Mouse (Mus musculus) urinary bladder, postnatal 25 days (tissue): ENCODE results near the gene Sytl5.

Experiments
- DNase-seq: peaks from one replicate; pipeline ENCODE4 v3.0.0; 2022; ENCODE audit warnings: low spot score

Gene Sytl5

DNA sequence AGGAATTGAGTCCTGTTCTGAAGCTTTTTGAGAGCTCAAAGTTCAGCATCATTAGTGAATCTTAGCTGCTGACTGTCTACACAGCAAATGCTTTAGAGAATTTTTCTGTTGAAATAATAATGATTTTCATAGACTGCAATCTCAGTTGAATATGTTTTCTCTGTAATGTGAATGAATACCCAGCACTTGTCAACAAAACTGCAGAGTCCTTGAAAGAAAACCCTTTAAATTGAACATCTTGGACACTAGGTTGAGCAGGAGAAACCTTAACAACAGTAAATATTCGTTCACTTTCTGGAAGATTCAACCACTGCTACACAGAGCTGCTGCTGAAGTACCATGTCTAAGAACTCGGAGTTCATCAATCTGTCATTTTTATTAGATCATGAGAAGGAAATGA lies at the start of gene Sytl5:
Gene Sytl5, plus strand, starts transcription at position 301 of the 400 bp plus-strand sequence.
- no peak for DNase-seq

DNA sequence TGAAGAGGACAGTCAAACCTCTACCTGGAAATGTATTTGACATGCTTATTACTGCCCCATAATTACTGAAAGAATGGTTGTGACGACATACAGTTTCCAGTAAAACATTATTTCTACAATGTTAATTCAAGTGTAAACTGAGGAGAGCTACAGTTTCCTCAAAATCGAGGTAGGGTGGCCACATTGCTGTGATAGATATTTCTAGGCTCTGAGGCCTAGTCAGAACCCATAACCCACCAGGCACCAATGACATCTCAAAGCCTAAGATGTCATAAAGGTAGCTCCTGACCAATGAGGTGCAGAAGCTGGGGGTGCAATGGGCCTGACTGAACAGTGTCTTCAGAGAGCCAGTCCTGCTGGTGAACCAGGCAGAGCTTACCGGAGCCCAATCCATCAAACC lies 38.8 kb upstream of the Sytl5 start, which contains the start of gene Hypm:
Gene Hypm, plus strand, starts transcription at position 301 of the 400 bp plus-strand sequence.
- no peak for DNase-seq

DNA sequence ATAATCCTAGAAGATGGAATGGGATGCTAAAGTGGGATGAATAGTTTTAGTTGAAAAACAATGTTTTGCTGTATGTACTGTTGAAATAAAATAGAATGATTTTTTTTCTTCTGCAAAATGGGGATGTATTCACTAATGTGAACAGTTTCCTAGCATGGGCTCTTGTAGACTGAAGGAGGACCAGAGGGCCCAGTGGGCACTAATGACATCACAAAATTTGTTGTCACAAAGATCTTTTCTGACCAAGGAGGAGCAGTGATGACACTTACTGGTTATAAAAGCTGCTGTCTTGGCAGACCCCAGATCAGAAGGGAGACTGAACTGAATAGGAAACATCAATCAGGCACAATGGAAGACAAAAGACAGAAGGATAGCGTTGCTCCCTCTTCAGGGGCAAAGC lies 36.0 kb upstream of the Sytl5 start, which contains the start of gene H2al3:
Gene H2al3, plus strand, starts transcription at position 301 of the 400 bp plus-strand sequence.
- DNase-seq = no peak

DNA sequence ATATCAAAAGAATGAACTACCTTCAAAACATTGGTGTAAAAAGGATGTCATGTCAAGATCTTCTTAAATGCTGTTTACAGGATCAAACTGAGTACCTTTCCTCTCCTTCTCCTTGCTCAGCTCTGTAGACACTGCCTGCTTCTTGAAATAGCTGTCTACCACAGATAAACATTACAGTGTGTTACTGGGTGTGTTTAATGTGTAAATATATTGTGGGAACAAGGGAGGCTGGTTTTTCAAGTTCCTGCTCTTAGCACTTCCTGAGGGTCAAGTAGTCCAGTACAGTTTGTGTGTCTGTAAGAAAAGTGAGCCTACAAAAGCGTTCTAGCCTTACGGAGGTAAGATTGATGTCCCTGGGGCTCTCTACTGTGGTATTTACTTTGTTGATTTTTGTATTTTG lies 23.6 kb upstream of the Sytl5 start:
- DNase-seq = no peak

DNA sequence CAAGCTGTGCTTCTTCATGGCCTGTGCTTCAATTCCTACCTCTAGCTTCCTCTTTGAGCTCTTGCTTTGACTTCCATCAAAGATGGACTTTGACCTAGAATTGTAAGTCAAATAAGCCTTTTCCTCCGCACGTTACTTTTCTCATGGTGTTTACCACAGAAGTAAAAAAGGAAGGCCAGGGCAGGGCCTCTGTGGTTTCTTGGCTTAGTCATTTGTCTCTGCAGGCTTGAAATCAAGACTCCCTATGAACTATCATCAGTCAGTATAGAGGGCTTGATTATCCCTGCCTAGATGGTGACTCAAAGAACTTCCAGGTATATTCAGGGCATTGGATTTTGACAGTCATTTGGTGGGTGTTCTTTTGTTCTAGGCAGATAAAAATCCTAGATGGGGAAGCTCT lies 9.9 kb upstream of the Sytl5 start:
- no peak for DNase-seq

DNA sequence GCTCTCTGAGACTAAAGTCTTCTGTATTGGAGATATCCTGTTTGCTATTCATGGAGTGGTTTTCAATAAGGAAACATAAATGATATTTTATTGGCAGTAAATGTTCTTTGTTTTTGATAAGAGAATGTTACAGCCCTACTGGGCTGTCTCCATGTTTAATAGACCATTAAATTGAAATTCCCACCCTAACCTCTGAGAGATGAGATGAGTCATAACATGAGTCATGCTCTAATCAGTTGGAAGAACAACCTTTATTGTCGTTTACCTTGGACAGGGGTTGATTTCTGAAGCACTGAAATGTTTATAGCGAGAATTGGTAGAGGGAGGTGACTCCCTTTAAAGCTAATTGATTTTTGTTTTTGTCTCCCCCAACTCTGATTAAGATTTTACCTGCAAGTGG lies 24.1 kb downstream of the Sytl5 start:
- DNase-seq = no peak

DNA sequence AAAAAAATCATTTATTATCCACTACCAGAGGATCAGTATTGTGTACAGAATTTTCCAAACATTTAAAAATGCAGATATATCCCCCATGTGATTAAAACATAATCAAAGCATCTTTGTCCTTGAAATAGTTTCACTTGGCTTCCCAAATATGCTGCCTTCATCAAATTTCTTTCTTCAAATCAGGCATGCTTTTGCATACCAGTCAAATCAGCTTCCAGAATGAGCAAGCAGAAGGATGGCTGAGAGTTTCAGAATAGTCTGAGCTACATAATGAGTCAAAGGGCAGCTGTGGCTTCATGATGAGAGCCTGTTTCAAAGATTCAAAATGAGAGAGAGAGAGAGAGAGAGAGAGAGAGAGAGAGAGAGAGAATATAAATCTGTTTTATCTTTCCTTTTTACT lies 48.4 kb downstream of the Sytl5 start:
- no peak for DNase-seq

DNA sequence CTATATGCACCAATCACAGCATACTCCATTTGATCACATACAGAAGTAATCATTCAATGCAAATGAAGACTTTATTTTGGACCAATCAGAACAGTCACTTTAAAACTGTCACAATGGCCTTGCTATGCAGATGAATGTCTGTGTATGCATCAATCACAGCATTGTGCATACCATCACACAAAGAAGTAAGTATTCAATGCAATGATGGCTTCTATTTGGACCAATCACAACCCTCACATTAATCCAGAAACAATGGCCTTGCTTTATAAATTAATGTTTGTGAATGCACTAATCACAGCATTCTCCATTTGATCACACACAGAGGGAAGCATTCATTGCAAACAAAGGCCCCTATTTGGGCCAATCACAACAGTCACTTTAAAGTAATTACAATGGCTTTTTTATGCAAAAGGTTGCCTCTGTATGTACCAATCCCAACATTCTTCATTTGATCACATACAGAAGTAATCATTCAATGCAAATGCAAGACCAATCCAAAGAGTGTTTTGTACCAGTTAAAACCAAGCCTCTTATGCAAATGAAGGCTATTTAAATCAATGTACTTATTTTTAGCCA lies 98.8 kb downstream of the Sytl5 start:
- DNase-seq = no peak

DNA sequence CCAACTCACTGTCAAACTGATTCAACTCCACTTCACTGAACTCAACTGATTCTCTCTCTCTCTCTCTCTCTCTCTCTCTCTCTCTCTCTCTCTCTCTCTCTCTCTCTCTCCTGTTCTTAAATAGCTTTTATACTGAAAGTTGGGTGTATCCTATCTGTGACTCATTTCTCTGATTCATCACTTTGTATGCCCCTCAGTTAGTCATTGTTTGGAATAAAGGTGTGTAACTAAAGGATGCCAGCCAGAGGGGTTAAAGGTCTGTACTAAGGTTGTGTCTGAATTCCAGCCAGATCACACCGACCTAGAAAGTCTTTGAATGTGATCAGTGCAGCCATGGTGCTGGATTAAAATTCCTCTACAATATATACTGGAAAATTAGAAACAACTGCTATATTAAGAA lies 115.3 kb downstream of the Sytl5 start:
- DNase-seq = no peak

DNA sequence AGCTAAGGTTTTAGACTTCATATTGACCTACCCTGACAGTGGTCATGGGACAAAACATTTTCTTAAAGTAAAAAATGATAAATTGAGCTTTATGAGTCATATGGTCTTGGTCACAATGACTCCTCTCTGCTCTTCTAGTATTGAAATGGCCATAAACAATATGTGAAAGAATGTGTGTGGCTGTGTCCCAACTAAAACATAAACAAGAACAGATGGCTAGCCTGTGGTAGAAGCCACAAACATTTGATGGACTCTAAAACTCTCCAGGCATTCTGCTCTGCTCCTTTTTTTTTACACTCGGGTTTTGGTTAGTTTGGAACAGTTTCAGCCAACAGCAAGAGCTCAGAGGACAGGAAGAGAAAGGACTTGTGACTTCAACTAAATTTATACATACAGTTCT lies 120.5 kb downstream of the Sytl5 start:
- no peak for DNase-seq

DNA sequence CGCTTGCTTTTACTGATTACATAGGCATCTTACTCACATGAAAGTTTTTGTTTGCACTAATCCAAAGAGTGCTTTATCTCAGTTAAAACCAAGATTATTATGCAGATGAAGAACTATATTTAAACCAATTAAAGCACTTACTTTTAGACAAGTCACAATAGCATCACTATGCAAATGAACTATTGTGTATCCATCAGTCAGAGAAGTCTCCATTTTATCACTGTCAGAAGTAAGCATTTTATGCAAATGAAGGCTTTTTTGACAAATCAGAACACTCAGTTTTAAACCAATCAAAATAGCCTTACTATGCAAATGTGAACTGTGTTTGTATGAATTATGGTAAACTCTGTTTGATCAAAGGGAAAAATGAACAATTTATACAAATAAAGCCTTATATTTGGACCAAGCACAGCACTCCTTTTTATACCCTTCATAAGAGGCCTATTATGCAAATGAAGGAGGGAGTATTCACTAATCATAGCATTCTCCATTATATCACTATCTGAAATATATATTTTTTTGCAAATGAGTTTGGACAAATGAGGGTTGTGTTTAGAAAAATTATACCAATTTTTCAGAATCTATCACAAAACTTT lies 122.4 kb downstream of the Sytl5 start:
- DNase-seq = no peak

DNA sequence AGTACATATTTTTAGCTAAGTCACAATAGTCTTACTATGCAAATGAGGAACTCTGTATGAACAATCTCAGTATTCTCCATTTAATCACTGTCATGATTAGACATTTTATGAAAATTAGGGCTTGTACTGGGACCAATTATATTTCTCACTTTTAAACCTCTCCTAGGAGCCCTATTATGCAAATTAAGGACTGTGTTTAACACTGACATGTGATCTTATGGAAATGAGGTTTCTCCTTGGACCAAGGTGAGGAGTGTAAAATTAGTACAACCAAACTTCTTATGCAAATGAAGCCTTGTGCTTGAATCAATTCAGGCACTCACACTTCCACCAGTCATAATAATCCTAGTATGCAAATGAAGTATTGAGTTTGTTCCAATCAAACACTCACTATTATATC lies 124.8 kb downstream of the Sytl5 start:
- no peak for DNase-seq

DNA sequence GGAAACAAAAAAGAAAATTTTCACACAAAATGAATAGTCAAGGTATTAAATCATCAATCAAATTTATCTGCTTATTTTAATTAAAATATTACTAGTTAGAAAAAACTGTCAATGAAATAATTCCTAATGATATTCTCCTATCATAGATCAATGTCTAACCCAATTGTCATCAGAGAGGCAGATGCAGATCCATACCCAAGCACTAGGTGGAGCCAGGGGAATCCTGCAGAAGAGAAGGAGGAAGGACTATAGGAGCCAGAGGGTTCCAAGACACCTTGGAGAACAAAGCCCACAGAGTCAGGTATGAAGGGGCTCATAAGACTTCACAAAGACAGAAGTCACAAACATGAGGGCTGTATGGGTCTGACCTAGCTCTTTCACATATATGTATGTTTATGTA lies 149.2 kb downstream of the Sytl5 start:
- DNase-seq = no peak
